Mouse (Mus musculus) liver, embryonic 14.5 days (tissue): ENCODE measurements around the gene Arap1. TPM values are rescaled to one million over a fixed set of nuclear protein-coding genes. Genes with fewer than 3 reads are reported as not detected.

Source experiments
- ATAC-seq: fragments of 200-750 bp; cut with Nextera tagmentation; 2 replicates; pipeline ENCODE4 v1.8.0; 2017; ENCODE audit warnings: moderate number of reproducible peaks, mild to moderate bottlenecking, moderate library complexity; ENCODE audit not compliant: insufficient read depth
- DNase-seq, 3 experiments: peaks; one replicate each; pipeline ENCODE4 v3.0.0-alpha.2; 2012 to 2013; ENCODE audit warnings: low read depth in 3 of 3, low spot score in 3 of 3
- H3K27ac ChIP-seq: fragments of 300-500 bp; sonication (generic); 2 replicates; pipeline ENCODE4 v1.5.1; 2014; ENCODE audit warnings: moderate library complexity, mild to moderate bottlenecking, control low read depth, inconsistent platforms
- H3K27me3 ChIP-seq: fragments of 300-500 bp; sonication (generic); 2 replicates; pipeline ENCODE4 v1.6.1; 2014; ENCODE audit warnings: mild to moderate bottlenecking, low read length, moderate library complexity; ENCODE audit not compliant: control insufficient read depth, insufficient read depth
- H3K36me3 ChIP-seq: fragments of 300-500 bp; sonication (generic); replicated peaks from 2 replicates; pipeline ENCODE4 v1.6.1; 2014; ENCODE audit warnings: low read depth; ENCODE audit not compliant: control insufficient read depth, insufficient read depth
- H3K4me1 ChIP-seq, 2 experiments: fragments of 200-500 bp in 1 of 2; fragments of 300-500 bp in 1 of 2; sonication (generic) in 1 of 2; replicated peaks; 2 replicates each; pipeline ENCODE4 v1.6.1; 2012 to 2014; ENCODE audit warnings: antibody characterized with exemption in 1 of 2, inconsistent platforms in 1 of 2, low read length in 1 of 2; ENCODE audit not compliant: control insufficient read depth in 2 of 2, insufficient read depth in 2 of 2
- H3K4me2 ChIP-seq: fragments of 300-500 bp; sonication (generic); 2 replicates; pipeline ENCODE4 v1.6.1; 2014; ENCODE audit warnings: low read depth, mild to moderate bottlenecking, control low read depth, moderate library complexity
- H3K4me3 ChIP-seq, 2 experiments: fragments of 200-500 bp in 1 of 2; fragments of 300-500 bp in 1 of 2; sonication (generic) in 1 of 2; 2 replicates each; pipeline ENCODE4 v1.5.1; 2012 to 2014; ENCODE audit warnings: low read depth in 2 of 2, low read length in 2 of 2, mild to moderate bottlenecking in 2 of 2, control low read depth in 1 of 2, inconsistent platforms in 1 of 2, moderate library complexity in 1 of 2; ENCODE audit not compliant: insufficient read depth in 1 of 2
- H3K9ac ChIP-seq: fragments of 300-500 bp; sonication (generic); replicated peaks from 2 replicates; pipeline ENCODE4 v1.6.1; 2014; ENCODE audit warnings: mild to moderate bottlenecking, control low read depth, moderate library complexity
- H3K9me3 ChIP-seq: fragments of 300-500 bp; sonication (generic); 2 replicates; pipeline ENCODE4 v1.6.1; 2016; ENCODE audit warnings: low read length, mixed read lengths; ENCODE audit not compliant: control insufficient read depth
- CTCF ChIP-seq: IDR thresholded peaks from 2 replicates; pipeline ENCODE4 v1.5.1; 2016; ENCODE audit warnings: antibody characterized with exemption, low read depth, control low read depth
- EP300 ChIP-seq: IDR thresholded peaks from 2 replicates; pipeline ENCODE4 v1.6.1; 2016; ENCODE audit warnings: antibody characterized with exemption, low read depth
- WGBS: fragments of 180-500 bp; shearing (Covaris S2); extraction: QIAGEN DNeasy Blood & Tissue Kit; methylation state at CpG from one replicate; pipeline ENCODE4 v1.1.7; 2014; ENCODE audit not compliant: insufficient replicate concordance; 5-methylcytosine and 5-hydroxymethylcytosine counted together
- polyA plus RNA-seq, 2 experiments: library from polyadenylated mRNA; depleted of rRNA in 1 of 2; stranded (reverse) in 1 of 2; unstranded in 1 of 2; fragments of >200 nt; fragmentation: Nextera tagmentation in 1 of 2; extraction: Ambion mirVana in 1 of 2; gene quantifications; 2 replicates each; pipeline versions ENCODE4 v1.2.1 to v1.2.3; 2012 to 2014

The Arap1 gene
- polyA plus RNA-seq, 2 experiments: 13.7 to 13.9 TPM

- ATAC-seq (no peak), DNase-seq (no peak)
- no peak overlapping the region for H3K9ac ChIP-seq
- no peak overlapping the region for H3K4me2 ChIP-seq
- no peak overlapping the region for H3K27ac ChIP-seq
- H3K36me3 ChIP-seq: no peaks in the 10 kb centered on the region; the same call in 1 of the 2 replicates
- TF ChIP-seq EP300: no peak
- TF ChIP-seq CTCF: no peak
- peaks cover 0 to 8% of the 10 kb centered on the region in 2 experiments; a peak in 1 of 4 replicates for H3K4me1 ChIP-seq
- no peaks in the 10 kb centered on the region for H3K27me3 ChIP-seq
- no peaks in the 10 kb centered on the region for H3K9me3 ChIP-seq
- 81% methylated on average over 4 of the region's 4 CpGs for WGBS
- H3K4me3 ChIP-seq: no peak overlapping the region
These were observed 18.3 kb upstream of the Arap1 start for GRCm38 (mm10) chr7:101329606-101330005.

GRCm38 (mm10) chr7:101330074-101330840 is 17.6 kb upstream of the Arap1 start:
- Histone ChIP-seq H3K27me3 (no peaks in the 10 kb centered on the region), H3K4me1 (peaks cover 3 to 12% of the 10 kb centered on the region in 2 experiments), H3K36me3 (no peaks in the 10 kb centered on the region; the same call in 1 of the 2 replicates), H3K9me3 (no peaks in the 10 kb centered on the region), H3K9ac (no peak overlapping the region), H3K27ac (no peak overlapping the region), H3K4me3 (no peak overlapping the region), H3K4me2 (no peak overlapping the region)
- 73% methylated on average over 10 of the region's 10 CpGs for WGBS
- no peak for ATAC-seq
- TF ChIP-seq CTCF: no peak
- no peak for TF ChIP-seq EP300
- no peak for DNase-seq

GRCm38 (mm10) chr7:101330841-101331173 is 17.1 kb upstream of the Arap1 start:
- Histone ChIP-seq H3K4me3 (no peak overlapping the region), H3K9me3 (no peaks in the 10 kb centered on the region), H3K27me3 (no peaks in the 10 kb centered on the region), H3K4me2 (no peak overlapping the region), H3K9ac (no peak overlapping the region), H3K4me1 (peaks cover 7 to 16% of the 10 kb centered on the region in 2 experiments), H3K36me3 (no peaks in the 10 kb centered on the region; the same call in 1 of the 2 replicates), H3K27ac (no peak overlapping the region)
- ATAC-seq: no peak
- no peak for DNase-seq
- no peak for TF ChIP-seq CTCF
- WGBS: 65% methylated on average over 4 of the region's 4 CpGs

GRCm38 (mm10) chr7:101332045-101332831 is 15.6 kb upstream of the Arap1 start:
- no peak overlapping the region for H3K27ac ChIP-seq
- no peaks in the 10 kb centered on the region for H3K27me3 ChIP-seq
- no peak overlapping the region for H3K9ac ChIP-seq
- no peak for TF ChIP-seq EP300
- TF ChIP-seq CTCF: no peak
- ATAC-seq (no peak), DNase-seq (no peak)
- H3K4me2 ChIP-seq: no peak overlapping the region
- H3K4me1 ChIP-seq: peaks cover 7 to 14% of the 10 kb centered on the region in 2 experiments
- no peak overlapping the region for H3K4me3 ChIP-seq
- 82% methylated on average over 5 of the region's 5 CpGs for WGBS
- H3K36me3 ChIP-seq: no peaks in the 10 kb centered on the region; the same call in 1 of the 2 replicates
- H3K9me3 ChIP-seq: no peaks in the 10 kb centered on the region

GRCm38 (mm10) chr7:101335228-101335627 is 12.6 kb upstream of the Arap1 start:
- H3K9me3 ChIP-seq: no peaks in the 10 kb centered on the region
- no peak overlapping the region for H3K4me3 ChIP-seq
- WGBS: 75% methylated on average over 2 of the region's 2 CpGs
- no peak overlapping the region for H3K9ac ChIP-seq
- no peak for DNase-seq
- no peak for TF ChIP-seq CTCF
- no peak overlapping the region for H3K27ac ChIP-seq
- H3K4me2 ChIP-seq: no peak overlapping the region
- ATAC-seq: no peak
- H3K27me3 ChIP-seq: no peaks in the 10 kb centered on the region
- peaks cover 7 to 13% of the 10 kb centered on the region in 2 experiments for H3K4me1 ChIP-seq
- H3K36me3 ChIP-seq: no peaks in the 10 kb centered on the region
